Mouse (Mus musculus): ENCODE measurements around the gene Rasgef1b.

DNA sequence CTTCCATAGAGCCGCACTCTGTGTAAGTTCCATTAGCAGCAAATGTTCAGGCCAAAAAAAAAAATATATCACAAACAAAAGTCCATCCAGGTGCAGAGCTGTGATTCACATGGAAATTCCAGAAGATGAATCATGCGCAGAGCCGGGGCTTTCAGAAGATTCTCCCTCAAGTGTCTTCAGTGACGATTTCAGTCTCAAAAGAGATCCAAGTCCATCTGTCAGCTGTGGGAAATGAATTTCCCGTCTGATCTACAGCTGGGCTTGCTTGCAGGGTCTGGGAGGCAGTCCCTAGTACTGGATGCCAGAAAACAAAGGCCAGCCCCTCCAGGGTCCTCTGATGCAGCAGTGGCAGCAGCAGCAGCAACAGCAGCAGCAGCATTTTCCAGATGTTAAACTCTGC lies 510.5 kb downstream of the Rasgef1b start:
- TF ChIP-seq CTCF (IDR thresholded peaks at IDR 0.05): no peak
- TF ChIP-seq EP300 (IDR thresholded peaks at IDR 0.05): no peak

Measured in lung, postnatal 0 days (tissue).